Mouse (Mus musculus) fibroblast of lung, adult 2 months (primary cell): ENCODE results near the gene Aldh3b3.
"Not testable (repeated sequence)": the region's sequence is repeated elsewhere in the genome, so short reads cannot be mapped to it uniquely, and the experiment has no call there.

Experiments
- DNase-seq: peaks from one replicate; pipeline ENCODE4 v3.0.0-alpha.2; 2011; ENCODE audit warnings: low read depth

Aldh3b3 gene

GRCm38 (mm10) chr19:3935896-3936850 is 22.3 kb upstream of the Aldh3b3 start:
- DNase-seq, result peak; percentile 20

- no peak for DNase-seq
Measured at GRCm38 (mm10) chr19:3942315-3942714, 16.1 kb upstream of the Aldh3b3 start.

DNA sequence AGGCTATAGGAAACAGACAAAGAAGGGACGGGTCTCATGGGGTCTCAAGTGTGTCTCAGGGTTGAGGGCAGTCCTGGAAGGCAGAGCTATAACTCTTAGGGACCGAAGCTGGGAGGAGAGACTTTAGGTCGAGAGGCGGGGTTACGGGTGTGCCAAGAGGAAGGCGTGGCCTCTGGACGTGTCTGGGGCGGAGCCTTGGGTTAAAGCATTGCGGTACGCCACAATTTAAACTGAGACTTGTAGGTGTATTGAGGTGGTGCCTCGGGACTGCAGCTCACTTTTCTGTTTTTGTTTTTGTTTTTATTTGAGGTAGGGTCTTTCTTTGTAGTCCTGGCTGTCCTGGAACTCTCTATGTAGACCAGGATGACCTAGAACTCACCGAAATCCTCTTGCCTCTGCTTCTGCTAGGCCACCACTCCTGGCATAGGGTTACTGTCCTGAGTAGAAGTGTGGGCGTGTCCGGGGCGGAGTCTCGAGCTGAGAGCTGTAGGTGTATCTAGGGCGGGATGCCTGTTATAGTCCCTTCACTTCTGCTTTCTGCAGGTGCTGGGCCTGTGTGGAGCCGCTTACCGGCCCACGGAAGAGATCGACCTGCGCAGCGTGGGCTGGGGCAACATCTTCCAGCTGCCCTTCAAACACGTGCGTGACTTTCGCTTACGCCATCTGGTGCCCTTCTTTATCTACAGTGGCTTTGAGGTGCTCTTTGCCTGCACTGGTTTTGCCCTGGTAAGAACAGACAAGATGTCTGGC is 15.3 kb upstream of the Aldh3b3 start:
- no peak for DNase-seq

DNA sequence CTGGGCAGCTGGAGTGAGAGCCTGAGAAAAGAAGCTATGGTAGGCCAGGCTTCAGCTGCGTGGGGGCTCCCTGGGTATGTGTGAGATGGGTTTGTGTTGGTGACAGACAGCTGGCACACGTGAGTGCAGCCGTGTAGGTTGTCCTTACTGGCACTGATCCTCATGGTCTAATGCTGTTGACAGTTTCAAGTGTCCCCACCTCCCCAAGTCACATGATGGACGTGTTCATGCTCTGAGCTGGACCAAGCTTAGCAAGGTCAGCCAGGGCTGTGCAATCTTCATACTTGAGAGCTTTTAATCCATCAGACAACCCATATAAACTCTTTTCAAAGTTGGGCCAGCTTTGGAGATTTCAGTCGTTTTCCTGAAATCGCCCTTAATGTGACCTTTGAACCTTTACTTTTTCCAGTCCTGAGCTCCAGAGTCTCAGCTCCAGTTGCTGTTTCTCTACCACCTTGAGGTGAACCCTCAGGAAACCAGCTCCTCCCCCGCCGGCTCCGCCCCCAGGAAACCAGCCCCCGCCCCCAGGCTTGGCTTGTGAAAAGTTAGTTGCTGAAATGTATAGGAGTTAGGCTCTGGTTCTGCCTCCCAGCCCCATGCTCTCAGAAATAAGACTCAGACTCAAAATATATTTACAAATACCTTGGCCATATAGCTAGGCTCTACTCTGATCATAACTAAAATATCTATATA is 12.4 kb upstream of the Aldh3b3 start:
- no peak for DNase-seq

- peak; percentile 22 for DNase-seq
Measured at GRCm38 (mm10) chr19:3946715-3947114, 11.7 kb upstream of the Aldh3b3 start.

- DNase-seq, result no peak
Measured at GRCm38 (mm10) chr19:3947813-3948212, 10.6 kb upstream of the Aldh3b3 start.

GRCm38 (mm10) chr19:3948546-3948945 is 9.9 kb upstream of the Aldh3b3 start:
- no peak for DNase-seq

- DNase-seq, result no peak
Measured at GRCm38 (mm10) chr19:3950331-3950730, 8.1 kb upstream of the Aldh3b3 start.

DNA sequence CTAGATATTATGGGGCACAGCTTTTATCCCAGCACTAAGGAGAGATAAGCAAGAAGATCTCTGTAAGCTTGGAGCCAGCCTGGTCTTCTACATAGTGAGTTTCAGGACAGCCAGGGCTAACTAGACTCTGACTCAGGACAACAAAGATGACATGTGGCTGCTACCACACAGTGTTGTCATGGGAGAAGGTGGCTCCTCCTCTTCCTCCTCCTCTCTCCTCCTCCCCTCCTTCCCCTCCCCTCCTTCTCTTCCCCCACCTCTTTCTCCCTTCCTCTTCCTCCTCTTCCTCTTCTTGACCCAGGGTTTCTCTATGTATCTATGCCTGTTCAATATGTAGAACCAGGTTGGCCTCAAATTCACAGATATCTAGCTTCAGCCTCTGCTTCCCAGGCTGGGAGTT is 7.0 kb upstream of the Aldh3b3 start:
- DNase-seq, result no peak

DNA sequence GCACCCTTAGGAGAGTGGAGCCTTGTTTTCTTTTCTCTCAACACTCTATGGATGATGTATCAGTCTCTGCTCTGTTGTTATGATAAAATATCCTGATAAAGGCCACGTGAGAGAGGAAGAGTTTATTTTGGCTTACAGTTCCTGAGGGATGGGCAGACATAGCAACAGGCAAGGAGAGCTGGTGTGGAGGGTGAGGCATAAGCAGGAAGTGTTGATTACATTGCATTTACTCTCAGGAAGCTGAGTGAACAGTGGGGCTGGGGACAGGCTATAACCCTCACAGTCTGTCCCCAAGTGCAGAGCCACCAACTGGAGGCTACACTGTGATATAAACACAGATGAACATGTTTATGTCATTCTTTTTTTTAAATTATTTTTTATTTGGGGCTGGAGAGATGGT is 6.3 kb upstream of the Aldh3b3 start:
- no peak for DNase-seq

DNA sequence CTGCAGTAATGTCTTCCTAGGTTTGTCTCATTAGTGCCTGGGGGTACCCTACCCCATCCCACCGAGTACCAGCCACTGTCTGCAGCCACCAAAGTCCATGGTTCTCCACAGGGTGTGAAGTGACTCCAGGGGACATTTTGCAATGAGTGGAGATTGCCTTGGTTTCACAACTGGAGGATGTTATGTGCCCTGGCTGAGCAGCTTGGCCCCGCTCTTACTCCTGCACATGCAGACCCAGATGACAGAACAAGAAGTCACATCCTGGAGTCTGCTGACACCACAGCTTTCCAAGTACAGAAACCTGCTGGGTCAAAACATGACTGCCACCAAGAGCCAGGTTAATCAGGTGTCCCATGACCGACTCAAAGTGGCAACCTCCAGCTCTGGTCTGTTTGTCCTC is 3.4 kb upstream of the Aldh3b3 start:
- no peak for DNase-seq

DNA sequence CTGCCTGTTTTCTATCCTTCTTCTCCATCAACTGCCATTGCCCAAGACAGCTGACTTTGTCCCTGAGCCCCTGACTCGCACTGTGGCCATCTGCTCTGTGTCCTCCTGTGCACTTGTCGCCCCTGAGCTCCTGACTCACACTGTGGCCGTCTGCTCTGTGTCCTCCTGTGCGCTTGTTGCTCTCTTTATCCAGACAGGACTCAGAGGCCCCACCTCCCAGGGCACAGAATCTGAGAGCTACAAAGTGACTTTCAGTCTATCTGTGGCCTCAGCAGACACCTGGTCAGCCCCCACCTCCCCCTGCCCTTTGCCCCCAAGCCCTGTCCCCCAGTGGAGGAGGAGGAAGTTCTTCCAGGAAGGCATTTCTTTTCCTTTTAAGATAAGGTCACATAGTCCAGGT is 2.6 kb upstream of the Aldh3b3 start:
- DNase-seq, result no peak

DNA sequence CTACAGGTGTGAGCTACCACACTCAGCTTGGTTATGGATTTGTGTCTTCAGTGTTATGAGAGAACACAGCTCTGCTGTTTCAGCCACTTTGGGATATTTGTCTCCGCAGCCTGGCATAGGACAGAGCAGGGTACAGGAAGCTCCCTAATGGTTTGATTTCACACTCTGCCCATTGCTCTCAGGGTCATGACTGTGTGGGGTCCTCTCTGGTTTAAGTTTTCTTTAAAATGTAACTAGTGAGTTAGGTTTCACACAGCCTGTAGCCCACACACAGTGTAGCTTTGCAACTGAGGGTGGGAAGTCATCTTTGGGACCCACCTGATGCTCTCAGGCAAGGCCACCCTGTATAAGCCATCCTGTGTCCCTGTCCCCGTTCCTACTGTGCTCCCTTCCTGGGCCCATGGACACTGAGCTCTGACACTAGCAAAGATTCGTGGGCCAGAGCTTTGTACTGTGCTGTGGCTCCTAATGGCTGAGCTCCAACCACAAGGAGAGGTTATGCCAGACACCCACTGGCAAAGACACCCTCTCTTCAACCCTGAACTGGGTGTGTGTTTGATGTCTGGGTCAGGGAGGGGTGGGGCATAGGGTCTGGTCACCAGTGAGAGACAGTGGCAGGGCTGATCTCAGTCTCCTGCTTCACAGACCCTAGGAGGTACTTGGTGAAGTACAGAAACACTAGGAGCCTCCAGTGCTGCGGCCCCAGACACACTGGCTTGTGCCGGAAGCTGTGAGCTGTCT is 979 bp upstream of the Aldh3b3 start:
- DNase-seq, result not testable (repeated sequence)

DNA sequence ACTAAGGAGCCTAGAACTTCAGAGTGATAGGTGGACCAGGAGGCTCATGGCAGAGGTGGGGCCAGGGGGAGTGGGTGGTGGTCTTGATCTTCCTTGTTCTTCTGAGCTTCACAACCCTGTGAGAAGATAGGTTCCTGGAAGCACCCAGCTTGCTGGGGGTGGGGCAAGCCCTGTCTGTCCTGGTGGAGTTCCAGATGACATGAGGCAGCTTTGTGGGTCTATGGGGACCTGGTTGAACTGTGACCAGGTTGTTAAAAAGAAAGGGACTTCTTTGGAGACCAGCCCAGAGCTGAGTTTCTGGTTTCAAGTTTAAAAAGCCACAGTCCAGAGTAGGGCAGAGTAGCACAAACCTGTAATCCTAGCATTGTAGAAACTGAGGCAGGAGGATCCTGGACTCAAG is 585 bp downstream of the Aldh3b3 start:
- DNase-seq, result no peak

GRCm38 (mm10) chr19:3960211-3960610 is 1.8 kb downstream of the Aldh3b3 start:
- DNase-seq, result no peak

DNA sequence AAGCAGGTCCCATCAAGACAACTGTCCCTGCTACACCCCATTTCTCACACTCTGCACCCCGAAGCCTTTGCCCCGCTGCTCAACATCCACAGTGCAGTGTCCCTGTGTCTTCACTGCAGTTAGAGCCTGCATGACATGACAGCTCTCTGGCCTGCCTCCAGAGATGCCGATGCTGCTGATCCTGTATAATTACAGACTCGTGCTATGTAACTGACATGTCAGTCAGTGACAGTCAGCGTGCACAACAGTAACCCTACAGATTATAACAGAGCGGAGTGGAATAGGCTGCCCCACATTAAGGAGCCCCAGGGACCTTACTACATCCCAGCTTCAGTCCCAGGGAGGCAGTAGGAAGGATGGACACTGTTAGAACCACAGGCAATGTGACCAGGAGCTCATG is 3.4 kb downstream of the Aldh3b3 start:
- DNase-seq, result not testable (repeated sequence)

GRCm38 (mm10) chr19:3962469-3962868 is 4.0 kb downstream of the Aldh3b3 start:
- no peak for DNase-seq

GRCm38 (mm10) chr19:3964030-3964429 is 5.6 kb downstream of the Aldh3b3 start:
- DNase-seq, result no peak

GRCm38 (mm10) chr19:3966330-3967075 is 8.1 kb downstream of the Aldh3b3 start:
- no peak for DNase-seq

- no peak for DNase-seq
Measured at GRCm38 (mm10) chr19:3967258-3967657, 8.8 kb downstream of the Aldh3b3 start.

GRCm38 (mm10) chr19:3972229-3972628 is 13.8 kb downstream of the Aldh3b3 start, which contains the start of gene Aldh3b2:
Gene Aldh3b2 (plus strand): TSS chr19:3972328.
- no peak for DNase-seq
